Mouse (Mus musculus): ENCODE results near the gene Hhipl1.

Hhipl1 gene

DNA sequence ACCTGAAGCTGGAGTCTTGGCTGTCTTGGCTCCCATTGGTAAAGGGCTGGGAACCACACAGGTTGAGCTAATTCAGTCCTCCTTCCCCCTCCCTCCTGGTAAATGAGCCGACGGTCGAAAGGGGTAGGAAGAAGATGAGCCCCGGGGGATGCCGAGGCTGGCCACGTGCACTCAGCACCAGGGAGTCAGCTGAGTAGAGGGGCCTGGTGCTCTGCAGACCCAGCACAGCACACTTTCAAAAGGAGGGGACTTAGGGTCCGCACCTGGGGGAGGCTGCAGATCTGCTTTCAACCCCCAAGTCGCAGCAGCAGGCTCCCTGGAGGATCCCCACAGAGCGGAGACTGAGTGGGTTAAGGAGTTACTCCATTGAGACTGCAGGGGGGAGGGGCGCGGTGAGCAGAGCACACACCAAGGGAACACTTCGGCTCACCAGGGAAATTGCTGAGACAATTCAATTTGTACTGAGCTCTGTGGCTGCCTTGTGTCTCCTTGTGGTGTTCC is 28.7 kb upstream of the Hhipl1 start:
- no peak for DNase-seq (ENCODE audit: extremely low read depth, low read depth)

DNA sequence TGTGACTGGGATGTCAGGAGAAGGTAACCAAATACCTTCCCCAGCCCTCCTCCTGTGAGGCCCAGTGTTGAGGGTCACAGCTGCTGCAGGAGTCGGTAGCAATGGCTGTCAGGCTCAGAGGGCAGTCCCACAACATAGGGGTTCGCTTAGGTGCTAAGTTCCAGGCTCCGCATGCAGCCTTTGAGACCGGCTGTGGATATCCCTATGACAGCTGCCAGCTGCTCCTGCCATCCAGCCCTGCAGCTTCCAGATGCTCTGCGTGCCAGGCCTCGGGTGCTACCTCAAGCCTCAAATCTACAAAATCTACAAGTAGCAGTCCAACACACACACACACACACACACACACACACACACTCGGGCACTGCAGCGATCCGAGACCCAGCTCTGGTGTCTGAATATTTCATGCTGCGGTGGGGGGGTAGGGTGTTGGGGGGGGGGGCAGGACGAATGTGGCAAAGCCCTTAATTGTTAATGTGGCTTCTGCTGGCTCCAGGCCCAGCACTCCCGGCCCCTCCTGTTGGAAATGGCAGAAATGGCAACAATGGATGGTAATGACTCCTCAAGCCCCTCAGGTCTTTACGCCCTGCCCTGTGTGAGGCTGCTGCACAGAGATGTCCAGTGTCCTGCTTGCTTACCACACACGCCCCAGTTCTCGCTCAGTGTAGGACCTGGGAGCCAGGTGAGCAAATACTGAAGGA is 27.7 kb upstream of the Hhipl1 start:
- no peak for DNase-seq (ENCODE audit: extremely low read depth, low read depth)

DNA sequence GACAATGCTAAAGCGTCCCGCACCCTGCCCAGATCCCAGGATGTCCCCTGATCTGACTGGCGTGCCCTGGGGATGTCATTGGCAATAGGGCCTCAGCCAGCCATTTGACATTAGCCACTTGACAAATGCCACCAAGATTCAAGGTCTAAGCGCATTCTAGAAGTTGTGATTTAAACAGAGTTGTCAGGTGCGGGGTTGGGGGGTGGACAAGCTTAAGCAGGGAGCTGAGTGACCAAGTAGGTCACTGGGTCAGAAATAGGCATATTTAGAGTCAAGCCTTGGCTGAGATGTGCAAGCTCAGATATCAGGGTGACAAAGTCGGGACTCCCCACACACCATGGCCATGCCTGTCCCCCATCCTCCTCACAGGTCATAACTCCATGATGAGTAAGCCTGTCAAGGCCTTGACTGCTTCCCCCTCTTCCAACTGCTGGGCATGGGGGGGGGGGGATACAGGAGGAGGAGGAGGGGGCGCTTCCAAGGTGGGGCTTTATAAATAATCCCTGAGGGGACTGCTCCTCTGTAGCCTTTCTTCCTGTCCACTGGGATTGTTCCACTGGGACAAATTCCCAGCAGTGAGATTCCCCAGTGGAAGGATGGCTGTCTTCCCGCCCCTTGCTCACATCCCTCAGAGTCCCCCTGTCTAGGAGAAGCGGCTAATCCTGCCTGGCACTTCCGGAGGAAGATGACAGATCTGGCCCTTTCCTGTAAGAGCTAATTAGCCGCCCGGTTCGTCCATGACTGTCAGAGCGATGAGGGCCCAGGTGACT is 21.4 kb upstream of the Hhipl1 start:
- no peak for DNase-seq (ENCODE audit: extremely low read depth, low read depth)

DNA sequence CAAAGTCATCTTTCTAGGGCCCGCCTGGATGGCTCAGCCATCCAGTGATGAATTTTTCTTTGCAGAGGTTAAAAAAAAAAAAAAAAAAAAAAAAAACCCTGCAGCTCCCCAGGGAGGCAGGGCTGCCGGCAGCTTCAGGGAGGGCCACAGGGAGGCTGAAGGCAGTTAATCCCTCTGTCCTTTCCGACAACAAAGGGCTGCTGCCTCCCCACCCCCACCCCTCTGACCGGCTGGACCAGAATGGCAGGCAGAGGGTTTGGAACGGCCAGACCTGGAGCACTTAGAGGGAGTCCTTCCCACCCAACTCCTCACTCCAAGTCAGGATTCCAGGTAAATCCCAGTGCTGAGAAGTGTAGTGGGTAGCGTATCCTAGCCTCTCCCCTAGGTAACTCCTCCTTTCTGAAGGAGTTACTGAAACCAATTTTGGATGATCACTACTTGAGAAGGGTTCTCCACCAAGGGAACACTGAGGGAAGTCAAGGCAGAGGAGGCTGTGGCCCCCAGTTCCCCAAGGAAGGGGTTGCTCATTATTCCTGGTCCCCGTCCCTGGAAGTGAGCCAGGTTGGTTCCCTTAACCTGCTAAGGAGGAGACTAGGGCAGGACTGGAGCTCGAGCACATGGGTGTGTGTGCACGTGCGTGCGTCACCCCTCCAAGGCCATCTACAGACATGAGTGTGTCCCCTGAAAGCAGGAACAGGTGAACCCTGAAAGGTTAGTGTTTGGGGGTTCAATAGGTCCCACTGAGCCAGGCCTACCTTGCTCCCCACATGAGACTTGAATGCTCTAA is 20.7 kb upstream of the Hhipl1 start:
- DNase-seq (ENCODE audit: extremely low read depth, low read depth) = no peak

DNA sequence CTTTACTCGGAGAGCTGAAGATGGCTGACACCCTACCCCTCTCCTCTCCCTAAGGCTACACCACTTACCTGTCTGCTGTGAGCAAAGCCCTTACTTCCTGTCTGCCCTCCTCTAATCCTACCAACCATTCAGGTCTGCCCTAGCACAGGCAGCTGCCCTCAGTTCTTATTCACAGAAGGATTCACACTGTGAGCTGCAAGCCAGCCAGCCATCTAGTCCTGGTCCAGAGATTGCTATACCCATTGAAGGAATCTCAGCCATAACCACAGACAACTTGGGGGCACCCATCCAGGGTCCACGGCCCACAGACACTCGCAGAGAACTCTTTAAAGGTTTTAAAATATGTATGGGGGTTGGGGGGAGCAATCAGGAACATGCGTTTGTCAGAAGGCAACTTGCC is 19.7 kb upstream of the Hhipl1 start:
- no peak for DNase-seq (ENCODE audit: extremely low read depth, low read depth)

DNA sequence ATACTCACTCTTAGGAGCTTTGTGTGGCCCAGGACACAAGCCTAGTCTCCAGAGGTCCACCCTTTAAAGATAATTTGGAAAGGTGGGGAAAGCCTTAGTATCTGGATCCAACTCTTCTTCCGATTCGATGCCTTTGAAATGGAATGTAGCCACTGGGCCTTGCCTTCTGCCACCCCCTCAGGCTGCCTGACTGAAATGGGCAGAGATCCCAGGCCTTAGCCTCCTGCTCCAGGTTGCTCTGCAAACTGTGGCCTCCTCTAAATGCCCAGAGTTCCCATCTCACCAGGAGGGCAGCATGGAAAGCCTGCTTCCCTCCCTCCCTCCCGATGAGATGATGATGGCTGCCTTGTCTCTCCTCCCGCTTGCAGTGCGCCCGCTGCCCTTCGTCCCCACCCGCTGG is 19.1 kb upstream of the Hhipl1 start:
- no peak for DNase-seq (ENCODE audit: extremely low read depth, low read depth)

DNA sequence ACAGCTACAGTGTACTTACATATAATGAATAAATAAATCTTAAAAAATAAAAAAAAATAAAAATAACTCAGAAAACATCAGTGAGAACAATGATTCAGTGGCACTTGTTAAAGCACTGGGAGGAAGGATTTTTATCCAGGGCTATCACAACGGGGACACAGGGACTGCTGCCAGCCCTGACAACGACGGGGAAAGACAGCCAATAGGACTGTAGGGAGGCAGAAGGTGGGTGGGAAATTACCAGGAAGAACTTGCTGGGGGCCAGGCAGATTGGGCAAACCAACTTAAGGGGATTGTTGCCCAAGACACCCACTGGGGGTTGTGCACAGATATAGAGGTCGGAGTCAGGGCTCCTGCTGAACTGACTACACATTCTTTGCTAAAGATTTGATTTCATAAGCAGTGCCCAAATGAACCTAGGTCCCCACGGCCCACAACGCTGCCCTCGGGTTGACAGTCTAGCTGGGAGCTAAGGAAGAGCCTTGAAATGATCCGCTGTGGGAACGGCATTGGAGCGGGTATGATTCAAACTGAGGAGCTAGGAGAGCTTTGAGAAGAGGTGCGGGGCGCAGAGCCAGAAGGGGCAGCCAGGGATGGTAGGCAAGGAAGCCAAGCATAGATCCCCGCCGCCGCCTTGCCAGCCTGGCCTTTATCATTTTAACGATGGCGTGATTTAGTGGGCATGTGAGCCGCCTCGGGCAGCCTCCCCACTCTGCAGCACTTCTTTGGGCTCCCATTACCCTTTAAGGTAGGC is 17.8 kb upstream of the Hhipl1 start:
- DNase-seq (ENCODE audit: extremely low read depth, low read depth) = no peak

DNA sequence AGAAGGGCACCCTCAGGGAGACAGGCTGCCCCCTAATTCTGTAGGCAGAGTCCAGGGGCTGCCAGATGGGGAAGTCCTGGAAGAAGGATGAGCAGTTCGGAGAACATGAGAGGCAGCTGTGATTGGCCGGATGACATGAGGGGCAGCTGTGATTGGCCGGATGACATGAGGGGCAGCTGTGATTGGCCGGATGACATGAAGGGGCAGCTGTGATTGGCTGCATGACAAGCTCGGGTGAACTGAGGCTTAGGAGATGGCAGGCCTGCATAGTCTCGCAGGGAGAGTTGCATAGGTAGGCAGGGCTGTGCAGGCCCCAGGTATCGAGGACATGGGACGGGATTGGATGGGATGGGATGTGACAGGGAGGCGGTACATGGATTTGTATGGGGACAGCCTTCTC is 13.7 kb upstream of the Hhipl1 start:
- peak; percentile 31 for DNase-seq (ENCODE audit: extremely low read depth, low read depth)

DNA sequence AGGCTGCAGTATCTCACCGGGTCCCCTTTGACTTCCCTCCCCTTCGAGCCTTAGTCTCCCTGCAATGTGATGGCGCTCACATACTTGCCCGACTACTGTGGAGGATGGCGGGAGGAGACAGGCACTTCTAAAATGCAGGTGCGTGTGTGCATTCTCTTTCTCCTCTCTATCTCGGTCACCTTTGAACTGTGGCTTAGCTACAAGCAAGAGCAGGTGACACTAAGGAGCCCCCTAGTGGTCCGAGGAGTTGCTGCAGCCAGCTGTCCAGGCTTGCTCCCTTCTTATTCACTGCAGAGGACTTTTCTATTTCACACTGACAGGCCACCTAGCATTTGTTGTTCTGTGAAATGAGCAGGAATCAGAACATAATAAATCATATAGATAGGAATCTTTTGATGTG is 13.1 kb upstream of the Hhipl1 start:
- peak; percentile 30 for DNase-seq (ENCODE audit: extremely low read depth, low read depth)

DNA sequence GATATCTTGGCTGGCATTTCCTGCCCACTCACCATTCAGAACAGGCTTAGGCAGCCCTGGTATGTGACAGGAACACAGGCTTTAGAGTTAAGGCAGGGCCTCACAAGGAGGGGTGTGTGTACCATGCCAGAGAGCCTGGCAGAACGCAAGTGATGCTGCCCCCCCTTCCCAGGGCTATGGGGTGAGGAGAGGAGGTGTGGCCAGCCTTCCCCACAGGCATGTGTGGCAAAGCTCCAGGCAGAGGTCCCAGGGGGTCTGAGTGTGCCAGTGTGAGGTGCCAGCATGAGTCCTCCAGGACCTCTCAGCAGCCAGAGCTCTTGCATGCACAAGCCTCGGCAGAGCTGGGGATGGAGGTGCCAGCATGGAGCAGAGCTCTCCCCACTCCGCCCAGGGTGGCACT is 11.4 kb upstream of the Hhipl1 start:
- DNase-seq (ENCODE audit: extremely low read depth, low read depth) = no peak

DNA sequence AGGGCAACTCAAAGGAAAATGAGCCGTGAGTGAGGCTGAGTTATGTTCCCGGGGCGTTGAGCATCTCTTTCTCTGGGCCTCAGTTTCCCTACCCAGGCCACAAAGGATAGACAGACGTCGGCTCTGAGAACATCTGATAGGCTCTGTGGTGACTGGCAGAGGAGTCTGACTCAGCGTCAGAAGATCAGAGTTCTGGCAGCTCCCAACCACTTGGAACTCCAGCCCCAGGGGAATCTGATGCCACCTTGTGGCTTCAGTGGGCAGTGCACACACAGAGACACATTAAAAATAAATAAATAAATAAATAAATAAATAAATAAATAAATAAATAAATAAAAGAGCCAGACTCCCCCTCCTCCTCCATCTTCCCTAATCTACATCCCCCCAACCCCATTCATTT is 9.0 kb upstream of the Hhipl1 start:
- no peak for DNase-seq (ENCODE audit: extremely low read depth, low read depth)

DNA sequence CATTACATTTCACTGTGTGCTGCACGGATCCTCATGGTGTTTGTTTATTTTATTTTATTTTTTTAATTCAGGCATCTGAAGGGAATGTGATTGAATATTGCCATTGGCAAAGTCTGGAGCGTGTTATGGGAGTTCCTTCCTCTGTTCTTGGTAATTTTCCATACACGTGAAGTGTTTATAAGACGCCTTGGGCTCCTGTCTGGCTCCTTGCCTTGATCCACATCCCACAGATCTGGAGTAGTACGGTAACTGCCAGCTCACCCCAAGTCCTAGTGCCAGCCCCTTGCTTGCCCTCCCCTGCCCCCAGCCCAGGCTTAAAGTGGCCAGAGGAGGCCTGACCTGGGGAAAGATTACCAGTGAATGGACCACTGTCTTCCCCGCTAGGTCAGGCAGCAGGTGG is 5.1 kb upstream of the Hhipl1 start:
- no peak for DNase-seq (ENCODE audit: extremely low read depth, low read depth)

DNA sequence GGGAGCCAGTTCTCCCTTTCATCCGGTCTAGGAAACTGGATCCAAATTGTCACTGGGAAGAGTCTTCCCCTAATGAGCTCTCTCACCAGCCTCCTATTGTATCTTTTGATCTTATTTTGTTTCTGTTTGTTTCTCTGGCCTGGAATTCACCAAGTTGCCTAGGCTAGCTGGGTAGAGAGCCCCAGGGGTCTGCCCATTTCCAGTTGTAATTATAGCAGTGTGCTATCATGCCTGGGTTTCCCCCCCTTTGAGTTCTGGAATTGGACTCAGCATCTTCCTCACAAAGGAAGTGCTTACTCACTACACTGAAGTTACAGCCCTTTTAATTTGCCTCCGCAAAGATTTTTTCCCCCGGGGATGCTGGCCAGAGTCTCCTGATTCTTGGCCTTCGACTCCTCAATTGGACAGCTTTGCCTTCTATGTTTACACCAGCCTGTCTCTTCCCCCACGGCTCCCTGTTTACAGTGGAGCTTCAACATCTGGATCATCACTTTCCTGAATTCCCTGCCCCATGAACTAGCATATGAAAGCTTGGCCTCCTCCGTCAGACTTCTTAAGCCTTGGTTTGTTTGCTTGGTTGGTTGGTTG is 2.2 kb upstream of the Hhipl1 start:
- no peak for DNase-seq (ENCODE audit: extremely low read depth, low read depth)

DNA sequence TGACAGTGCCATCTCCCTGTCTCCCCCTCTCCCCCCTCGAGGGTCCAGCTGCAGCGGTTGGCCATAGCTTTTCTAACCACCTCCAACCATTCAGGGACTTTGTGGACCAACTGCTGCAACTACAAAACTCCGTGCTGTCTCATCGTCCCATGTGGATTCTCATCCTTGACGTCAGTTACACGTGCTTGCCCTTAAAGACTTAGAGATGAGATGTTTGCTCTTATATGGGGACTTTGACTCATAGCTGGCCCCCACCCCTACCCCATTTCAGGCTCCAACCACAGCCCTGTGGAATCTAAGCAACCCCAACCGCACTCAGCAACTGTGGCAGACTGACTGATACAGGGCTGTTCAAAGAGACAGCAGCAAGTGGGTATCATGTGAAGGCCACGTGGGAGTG is 898 bp upstream of the Hhipl1 start:
- DNase-seq (ENCODE audit: extremely low read depth, low read depth) = no peak

DNA sequence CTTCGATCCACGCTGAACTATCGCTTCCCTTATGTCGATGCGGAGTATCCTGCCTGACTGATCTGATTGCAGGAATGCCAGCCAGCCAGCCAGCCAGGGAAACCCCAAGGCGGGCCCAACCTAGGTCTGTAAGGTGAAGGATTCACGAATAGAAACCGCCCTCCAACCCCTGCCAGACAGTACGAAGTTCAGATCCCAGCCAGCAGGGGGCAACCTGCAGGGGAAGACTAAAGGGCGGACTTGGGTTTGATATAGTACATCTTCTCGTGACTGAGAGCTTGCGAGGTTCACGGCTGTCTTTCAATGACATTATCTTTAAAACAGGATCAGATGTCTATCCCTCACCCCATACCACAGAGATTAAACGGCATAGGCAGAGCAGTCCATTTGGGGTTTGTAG is 1.5 kb downstream of the Hhipl1 start:
- DNase-seq (ENCODE audit: extremely low read depth, low read depth) = no peak

DNA sequence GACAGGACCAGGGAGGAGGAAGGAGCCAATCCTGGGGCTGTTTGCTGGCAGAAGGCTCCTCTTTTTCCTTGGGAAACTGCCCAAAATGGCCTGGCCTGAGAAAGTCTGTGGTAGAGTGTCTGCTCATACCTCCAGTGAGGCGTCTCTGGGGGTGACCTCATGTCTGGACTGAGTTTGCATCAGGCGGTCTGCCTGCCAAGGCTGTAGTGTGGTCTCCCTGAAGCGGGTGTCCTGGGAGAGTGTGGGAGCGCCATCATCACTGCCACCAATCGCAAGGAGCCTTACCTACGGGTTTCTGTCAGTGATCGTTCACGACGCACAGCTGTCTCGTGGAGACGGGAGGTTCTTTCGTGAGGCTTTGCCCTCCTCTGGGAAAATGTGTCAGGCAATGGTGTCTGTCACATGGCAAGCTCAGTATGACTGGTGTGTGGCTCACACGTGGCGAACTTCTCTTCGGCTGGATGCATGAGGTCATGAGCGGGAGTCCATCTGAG is 2.3 kb downstream of the Hhipl1 start:
- no peak for DNase-seq (ENCODE audit: extremely low read depth, low read depth)

DNA sequence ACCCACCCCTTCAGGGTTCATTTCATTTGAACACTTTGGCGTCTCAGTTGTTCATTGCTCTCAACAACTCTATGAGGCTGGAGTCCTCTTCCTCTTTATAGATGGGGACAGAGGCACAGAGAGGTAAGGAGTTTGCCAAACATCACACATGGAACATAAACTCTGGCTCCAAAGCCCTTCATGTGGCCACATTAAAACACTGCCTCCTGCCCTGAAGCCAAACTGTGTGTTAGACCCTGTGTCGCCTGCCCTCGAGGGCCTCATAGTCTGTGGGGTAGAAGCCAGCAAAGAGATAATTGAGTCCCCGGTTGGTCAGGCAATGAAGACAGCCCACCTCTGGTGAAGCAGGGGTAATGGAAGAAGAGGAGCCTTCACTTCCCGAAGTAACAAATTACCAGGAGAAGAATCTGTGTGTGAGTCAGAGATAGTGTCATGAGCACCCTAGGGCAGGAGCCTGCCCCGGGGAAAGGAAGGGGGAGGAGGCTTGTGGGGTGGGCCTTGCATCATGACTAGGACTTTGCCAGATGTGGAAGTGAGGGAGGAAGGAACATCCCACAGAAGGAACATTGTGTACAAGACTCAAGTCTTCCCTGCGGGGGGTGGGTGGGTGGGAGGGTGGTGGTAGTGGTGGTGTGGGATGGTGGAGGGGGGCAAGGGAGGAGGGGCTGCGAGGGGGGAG is 3.2 kb downstream of the Hhipl1 start:
- DNase-seq (ENCODE audit: extremely low read depth, low read depth) = no peak

DNA sequence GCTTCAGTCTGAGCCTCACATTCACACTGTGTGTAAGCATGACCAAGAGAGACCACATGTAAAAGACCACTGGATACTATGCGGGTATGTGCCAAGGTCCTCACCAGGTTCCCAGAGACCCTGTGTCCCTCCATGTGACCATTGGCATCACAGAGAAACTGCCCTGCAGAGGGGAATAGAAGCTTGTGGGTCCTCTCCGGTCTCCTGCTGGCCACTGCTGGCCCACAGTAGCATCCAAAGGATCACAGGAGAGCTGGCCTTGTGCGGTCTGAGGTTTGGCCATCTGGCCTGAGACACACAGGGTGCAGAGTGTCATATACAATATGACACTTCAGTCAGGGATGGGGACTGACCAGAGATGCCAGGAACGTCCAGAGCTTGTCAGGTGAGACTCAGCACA is 4.0 kb downstream of the Hhipl1 start:
- no peak for DNase-seq (ENCODE audit: extremely low read depth, low read depth)

DNA sequence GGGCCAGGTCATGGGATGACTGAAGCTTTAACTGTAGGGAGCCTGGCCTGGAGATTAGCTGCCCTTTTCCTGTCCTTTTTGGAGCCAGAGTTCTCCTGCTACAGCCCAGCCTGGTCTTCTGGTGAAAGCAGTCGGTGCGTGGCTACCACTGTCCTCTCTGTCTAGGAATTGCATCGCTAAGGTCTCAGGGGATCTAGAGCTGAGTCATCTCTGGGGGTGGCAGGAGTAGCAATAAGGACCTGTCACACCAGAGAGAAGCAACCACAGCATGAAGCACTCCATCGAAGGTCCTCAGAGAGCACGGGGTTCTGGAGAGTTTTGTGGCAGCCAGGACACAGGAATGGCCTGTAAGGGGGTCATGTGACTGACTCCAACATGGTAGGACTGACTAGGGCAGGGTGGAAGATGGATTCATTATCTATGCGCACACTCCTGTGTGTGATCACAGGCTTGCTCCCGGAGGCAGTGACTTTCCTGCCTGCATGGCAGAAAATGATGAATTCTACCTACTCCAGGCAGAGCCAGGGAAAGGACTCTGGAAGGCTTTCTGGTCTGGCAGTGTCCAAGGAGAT is 4.5 kb downstream of the Hhipl1 start:
- no peak for DNase-seq (ENCODE audit: extremely low read depth, low read depth)

DNA sequence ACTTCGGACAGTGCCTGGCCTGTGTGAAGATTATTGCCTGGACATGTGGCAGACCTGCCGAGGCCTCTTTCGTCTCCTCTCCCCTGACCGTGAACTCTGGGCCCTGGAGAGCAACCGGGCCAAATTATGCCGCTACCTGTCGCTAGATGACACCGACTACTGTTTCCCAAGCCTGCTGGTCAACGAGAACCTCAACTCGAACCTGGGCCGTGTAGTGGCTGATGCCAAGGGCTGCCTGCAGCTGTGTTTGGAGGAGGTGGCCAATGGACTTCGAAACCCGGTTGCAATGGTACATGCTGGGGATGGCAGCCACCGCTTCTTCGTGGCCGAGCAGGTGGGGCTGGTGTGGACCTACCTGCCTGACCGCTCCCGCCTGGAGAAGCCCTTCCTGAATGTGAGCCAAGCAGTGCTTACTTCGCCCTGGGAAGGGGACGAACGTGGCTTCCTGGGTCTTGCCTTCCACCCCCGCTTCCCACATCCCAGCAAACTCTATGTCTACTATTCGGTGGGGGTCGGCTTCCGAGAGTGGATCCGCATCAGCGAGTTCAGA is 5.7 kb downstream of the Hhipl1 start:
- DNase-seq (ENCODE audit: extremely low read depth, low read depth) = no peak

Data from MEL-GATA-1-ER (cell line).